Mouse (Mus musculus) olfactory bulb, adult 2 months (tissue): ENCODE data around the gene Lsp1.

Experiments used
- CTCF ChIP-seq: fragments of 200-500 bp; IDR thresholded peaks from 2 replicates; pipeline ENCODE4 v1.5.1; 2012; ENCODE audit warnings: low read depth, mild to moderate bottlenecking, low read length, moderate library complexity; ENCODE audit not compliant: insufficient read depth
- POLR2A ChIP-seq: fragments of 200-500 bp; IDR thresholded peaks from 2 replicates; pipeline ENCODE4 v1.6.1; 2012; ENCODE audit warnings: mild to moderate bottlenecking, low read depth, low read length, moderate library complexity; ENCODE audit not compliant: insufficient read depth

GRCm38 (mm10) chr7:142461446-142461845 lies 837 bp downstream of the Lsp1 start:
- TF ChIP-seq CTCF (no peak), POLR2A (no peak)
